Mouse (Mus musculus) testis, postnatal 14 days (tissue): ENCODE data around the gene Prrg2.
"Not testable (repeated sequence)": the region's sequence is repeated elsewhere in the genome, so short reads cannot be mapped to it uniquely, and the experiment has no call there.

ENCODE experiments used
- DNase-seq: peaks from one replicate; pipeline ENCODE4 v3.0.0; 2021; ENCODE audit warnings: low spot score

Prrg2 gene

DNA sequence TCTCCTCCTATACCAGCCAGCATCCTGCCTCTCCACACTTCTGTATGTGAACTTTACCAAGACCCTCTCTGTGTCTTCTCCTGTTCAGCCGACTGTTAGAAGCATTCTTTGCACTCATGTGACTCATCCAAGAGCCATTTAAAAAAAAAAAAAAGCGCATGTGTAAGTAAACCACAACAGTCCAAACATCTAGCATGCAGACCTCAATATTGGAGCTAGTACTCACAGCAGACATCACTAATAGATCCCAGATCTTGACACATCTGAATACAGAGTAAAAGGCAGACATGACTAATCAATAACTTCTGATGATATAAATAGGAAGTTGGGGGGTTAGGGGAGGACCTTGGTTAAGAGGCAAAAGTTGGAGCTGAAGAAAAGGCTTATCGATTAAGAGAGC, 26.8 kb downstream of the Prrg2 start:
- DNase-seq, result no peak

DNA sequence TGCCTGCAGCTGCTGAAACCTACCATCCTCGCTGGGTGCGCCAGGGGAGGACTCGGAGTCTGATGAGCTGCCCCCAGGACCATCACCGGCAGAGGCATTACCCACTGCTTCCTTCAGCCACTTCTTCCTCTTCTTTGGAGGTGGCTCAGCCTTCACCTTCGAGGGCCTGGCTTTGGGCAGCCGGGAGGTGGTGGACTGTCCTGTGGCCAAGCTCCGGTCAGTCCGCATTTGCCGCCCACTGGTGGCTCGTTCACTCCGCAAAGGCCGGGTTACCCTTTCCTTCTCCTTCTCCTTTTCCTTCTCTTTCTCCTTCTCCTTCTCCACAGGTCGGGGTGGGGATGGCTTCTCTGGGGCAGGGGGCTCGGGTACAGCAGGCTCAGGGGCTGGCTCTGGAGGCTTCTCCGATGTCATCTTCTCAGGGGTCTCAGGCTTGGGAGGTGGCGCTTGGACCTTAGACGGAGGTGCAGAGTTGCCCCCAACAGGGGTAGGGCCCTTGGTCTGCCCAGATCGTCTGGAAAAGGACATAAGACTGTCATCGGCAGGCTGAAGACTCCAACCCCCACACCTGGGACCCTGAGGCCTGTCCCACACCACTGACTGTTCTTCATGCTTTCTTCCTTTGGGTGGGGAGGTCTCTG, 28.6 kb downstream of the Prrg2 start:
- DNase-seq, result no peak

DNA sequence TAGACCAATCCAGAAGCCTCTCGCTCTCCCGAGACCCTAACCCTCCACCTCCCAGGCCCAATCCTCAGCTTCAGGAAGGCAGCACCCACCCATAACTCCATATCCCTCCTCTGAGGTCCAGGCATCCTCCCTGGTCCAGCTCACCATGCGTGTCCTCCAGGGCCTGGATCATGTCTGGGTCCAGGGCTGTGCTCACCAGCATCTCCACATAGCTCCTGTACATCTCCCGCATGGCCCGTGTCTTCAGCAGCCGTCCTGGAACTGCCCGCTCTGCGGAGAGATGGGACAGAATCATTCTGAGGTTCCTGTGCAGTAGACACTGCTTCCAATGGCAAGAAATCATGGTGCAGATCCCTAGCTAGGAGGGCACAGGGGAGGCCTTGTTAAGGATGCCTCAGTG, 31.6 kb downstream of the Prrg2 start:
- DNase-seq, result no peak

DNA sequence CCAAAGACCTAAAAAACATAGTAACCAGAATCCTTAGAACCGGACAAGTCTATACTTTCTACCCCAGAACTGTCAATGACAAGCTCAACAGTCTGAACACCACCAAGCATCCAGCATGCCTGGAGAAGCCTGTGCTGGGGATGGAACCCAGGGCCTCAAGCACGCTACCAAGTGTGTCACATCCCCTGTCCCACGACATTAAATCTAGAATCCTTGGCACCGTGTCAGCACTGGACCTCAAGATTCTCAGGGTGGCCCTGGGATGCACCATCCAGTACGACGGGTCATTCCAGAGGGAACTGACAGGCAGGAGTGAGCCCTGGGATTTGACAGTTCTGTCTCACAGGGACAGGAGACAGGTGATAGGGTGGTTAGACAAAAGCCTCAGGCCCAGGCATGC, 32.5 kb downstream of the Prrg2 start:
- DNase-seq, result no peak

DNA sequence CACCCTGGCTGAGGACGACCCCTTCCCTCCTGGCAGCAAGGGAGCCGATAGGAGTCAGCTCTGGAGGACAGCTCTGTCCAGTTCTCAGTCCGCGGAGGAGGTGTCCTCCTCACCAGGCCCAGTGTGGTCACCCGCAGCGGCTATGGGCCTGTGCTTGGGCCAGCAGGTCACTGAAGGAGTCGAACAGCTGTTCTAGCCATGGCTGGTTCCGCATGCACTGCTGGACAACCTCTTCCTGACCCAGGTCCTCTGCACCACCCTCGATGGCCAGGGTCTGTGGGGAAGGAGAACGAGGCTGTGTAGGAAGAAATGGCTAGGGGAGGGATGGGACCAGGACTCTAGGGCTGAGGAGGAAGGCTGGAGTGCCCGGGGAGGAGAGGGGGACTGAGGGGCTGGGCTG, 34.1 kb downstream of the Prrg2 start:
- DNase-seq, result no peak

DNA sequence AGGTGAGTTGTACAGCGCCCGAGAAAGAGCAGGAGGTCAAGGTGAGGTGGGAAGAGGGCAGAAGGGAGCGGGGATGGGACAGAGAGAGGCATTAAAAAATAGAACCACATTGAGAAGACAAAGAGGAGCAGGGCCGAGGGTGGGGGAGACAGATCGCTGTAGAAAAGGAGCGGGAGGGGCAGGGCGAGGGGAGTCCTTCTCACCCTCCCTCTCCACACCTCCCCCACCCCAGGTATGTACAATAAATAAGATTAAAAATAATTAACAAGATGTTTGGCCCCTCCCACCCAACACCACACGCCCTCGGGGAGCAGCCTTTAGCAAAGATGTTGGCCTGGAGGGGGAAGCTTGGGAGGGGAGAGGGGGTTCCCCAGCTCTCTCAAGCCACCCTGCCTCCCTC, 34.7 kb downstream of the Prrg2 start:
- DNase-seq, result no peak

DNA sequence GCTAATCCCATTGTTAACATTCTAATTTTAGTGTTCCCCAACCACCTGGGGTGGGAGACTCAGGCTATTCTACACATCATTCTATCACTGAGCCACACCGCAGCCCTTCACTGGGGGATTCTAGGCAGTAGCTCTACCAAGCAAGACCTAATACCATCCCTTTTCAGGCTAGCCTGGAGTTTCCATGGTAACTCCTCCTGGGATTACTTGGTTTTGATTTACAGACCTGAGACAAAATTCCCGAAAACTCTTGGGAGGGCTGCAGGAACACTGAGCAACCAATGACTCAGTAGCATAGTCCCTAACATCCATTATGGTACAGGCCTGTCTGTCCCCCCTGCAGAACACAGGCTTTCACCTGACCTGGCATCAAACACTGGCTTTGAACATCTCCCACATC, 36.2 kb downstream of the Prrg2 start:
- no peak for DNase-seq

DNA sequence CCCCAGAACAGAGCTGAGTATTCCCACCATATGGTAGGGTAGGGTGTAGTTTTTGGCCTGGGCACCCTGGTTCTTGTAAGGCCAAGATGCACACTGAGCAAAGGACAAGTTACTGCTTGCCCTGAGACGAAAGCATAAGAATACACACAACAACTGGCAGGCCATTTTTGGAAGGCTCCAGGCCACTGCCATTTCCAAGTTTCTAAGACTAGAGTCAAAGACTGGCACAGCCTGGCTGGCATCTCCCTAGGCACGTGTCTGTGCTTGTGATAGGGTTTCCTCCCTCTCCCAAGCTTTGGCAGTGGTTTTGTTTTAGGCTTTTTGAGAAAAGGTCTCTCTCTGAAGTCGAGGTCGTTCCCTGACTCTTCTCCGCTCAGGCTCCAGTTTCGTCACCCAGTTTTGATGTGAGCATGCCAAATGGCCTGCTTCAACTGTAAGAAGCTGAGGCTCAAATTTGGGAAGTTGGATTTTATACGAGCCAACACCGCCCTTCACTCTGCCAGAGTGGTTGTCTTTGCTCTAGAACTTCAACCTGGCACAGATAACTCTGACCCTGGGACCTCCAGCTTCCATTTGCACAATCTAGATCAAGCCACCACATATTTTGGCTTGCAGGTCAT, 36.8 kb downstream of the Prrg2 start:
- DNase-seq, result no peak

DNA sequence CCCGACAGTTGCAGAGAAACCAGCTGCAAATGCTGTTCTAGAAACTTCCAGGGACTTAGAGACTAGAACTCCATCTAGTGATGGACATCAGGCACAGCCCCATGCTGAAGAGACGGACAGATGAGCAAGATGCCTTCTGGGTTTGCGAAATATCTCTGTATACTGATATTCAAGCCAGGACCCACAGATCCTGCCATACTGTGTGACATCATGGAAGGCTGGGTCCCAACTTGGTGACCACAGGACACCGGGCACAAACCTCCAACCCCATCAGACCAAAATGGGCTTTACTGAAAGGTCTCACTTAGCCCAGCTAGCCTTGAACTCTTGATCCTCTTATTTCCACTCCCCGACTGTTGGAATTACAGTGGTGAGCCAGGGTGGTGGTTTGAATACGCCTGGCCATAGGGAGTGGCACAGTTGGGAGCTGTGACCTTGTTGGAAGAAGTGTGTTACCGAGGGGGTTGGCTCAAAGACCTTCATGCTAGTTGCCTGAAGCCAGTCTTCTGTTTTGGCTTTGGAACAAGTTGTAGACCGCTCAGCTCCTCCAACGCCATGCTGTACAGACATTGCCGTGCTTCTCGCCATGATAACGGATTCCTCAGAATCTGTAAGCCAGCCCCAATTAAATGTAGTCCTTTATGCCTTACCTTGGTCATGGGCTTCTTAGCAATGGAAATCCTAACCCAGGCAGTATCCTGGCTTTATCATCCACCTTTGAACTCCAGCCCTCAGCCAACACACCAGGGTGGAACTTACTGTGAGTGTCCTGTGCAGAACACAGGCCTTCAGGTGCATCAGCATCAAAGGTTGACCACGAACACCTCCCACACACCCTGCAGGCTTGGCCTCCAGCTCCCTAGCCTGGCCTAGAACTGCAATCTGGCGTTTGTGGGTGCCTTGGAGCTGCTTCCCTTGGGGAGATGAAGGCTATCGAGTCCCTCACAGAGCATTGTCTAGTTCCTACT, 37.9 kb downstream of the Prrg2 start:
- DNase-seq, result no peak

DNA sequence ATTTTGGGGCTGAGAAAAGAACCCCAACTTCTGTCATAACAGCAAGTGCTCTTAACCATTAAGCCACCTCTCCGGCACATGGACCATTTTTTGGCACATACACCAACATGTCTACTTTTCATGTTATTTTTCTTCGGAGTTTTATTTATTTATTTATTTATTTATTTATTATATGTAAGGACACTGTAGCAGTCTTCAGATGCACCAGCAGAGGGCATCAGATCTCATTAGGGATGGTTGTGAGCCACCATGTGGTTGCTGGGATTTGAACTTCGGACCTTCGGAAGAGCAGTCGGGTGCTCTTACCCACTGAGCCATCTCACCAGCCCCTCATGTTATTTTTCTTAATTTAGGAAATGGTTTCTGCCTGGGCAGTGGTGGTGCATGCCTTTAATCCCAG, 38.8 kb downstream of the Prrg2 start:
- not testable (repeated sequence) for DNase-seq

DNA sequence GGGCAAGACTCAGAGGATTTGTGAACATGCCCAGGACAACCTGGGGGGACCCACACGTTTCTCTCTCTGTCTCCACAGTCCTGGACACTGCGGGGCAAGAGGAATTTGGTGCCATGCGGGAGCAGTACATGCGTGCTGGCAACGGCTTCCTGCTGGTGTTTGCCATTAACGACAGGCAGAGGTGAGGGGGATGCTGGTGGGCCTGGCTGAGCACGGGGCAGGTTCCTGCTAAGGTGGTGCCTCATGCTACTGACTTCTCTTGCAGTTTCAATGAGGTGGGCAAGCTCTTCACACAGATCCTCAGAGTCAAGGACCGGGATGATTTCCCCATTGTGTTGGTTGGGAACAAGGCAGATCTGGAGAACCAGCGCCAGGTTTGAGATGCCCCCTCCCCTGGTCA, 42.3 kb downstream of the Prrg2 start:
- DNase-seq, result no peak

DNA sequence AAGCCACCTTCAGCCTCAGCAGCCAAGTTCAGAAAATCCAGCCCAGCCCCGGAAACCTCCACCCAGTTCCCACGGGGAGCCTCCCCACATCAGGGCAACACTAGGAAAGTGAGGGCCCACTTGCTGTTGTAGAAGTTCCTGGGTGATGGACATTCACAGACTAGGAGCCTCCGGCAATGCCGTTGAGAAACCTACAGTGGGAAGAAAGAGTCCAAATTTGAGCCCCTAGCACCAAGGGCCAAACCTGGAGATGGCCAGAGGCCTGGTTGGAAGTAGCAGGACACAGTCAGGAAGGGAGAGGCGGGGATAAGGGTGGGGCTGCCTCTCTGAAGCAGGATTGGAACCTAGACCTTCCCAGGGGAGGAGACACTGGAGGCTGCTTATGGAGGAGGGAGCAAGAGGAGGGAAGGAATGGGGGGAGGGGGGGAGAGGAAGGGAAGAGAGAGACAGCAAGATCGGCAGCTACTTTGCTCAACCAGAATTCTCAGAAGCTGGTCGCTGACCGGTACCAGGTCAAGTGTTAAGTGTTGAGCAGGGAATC, 43.4 kb downstream of the Prrg2 start:
- DNase-seq, result peak; percentile 69

DNA sequence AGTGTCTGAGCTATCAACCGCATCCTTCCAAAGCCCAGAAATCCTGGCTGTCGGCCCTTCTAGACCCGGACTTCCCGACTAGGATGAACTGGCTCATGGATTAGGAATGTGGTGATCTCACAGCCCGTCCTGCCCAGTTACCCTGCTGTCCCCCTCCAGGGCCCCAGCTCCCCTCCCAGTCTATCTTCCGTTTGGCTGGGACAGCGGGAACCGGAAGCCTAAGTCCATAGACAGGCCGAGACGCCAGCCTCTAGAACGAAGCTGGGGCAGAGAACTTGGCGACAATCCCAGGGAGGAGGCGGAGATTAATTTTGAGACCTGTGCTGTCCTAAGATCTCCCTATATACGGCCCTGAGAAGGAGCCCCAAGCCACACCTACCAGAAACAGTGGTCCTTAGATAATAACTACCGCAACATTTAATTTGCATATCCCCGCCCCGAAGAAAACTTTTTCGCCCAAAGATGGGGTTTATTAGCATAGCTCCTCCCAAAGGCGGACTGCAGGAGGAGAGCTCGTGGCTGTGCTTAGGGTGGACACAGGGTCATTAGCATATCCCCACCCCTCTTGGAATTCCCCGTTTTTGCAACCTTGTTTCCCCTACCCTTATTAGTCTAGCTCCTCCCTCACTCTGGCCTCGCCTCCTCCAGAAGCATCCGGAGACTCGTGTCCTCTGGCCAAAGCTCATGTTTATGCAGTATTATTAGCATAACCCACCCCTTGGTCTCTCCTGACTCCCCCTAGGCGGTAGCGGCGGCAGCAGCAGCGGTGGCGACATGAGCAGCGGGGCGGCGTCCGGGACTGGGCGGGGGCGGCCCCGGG, 45.0 kb downstream of the Prrg2 start, which contains the start of gene Rras:
Gene Rras (plus strand): TSS at position 720 of the 820 bp plus-strand sequence.
- DNase-seq, result peak; percentile 96

DNA sequence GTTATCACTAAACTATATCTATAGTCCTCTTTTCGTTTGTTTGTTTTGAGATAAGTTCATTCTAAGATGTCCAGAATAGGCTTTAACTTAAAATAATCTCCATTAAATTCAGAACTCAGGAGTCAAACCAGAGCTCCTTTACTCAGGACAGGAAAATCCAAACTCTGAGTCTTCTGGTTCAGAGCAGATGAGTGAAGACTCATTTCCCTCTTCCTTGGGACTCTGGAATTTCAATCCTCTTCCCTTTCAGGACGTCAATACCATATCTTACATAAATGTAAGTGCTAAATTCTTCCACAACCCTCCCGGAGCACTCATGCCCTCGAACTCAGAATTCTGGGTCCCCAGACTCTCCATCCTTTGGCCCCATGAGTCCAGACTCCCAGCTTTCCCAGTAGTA, 45.7 kb downstream of the Prrg2 start:
- DNase-seq, result no peak

DNA sequence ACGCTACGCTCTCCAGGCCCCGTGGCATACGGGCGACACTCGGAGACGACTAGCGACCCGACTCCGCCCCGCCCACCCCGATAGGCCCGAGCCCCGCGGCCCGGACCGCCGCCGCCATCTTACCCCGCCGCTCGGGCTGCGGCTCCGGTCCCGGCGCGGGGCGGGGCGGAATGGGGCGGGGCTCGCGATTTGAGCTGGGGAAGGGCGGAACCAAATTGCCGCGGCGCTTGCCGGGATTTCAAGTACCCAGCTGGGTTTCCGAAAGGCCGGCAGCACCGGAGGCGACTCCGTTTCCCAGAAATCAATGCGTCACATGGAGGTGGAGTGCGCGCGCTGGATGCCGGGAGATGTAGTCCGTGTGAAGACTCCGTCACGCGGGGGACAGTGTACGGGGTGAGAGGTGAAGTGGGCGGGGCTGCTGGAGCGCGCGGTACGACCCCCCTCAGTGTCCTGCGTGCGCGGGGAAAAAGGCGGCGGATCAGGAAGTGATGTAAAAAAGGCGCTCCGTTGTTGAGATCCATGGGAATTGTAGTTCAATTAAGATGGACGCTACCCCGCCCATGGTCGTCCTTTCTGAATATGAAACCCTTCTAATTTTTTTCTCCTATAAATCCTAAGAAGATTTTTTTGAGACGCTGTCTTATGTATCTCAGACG, 46.4 kb downstream of the Prrg2 start, which contains the start of gene Scaf1:
Gene Scaf1 (minus strand): TSS at position 407 of the 656 bp plus-strand sequence.
- DNase-seq, result peak; percentile 100

DNA sequence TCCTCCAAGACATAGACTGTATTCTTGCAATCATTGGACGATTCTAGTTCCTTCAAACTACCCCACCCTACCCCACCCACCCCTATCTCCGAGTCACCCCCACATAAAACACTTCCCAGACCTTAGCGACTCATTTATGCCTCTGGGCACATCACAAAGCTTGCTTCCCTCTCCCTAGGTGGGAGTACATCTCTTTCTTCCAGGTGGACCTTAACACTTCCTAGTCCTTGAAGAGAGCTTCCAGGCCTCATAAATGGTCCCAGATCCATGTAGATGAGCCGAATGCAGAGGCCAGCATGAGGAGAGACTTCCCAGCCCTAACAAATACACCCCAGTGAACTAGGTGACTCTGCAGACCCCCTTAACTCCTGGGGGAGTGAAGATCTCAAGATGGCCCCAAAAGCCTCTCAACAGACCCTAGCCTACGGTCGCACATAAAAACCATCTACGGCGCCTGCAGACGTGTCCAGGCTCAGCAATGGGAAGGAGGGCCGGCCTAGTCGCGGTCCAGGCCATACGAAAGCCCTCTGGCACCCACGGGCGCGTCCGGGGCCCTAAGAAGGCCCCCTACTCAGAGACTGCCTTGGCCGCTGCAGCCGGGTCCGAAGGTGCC, 47.0 kb downstream of the Prrg2 start:
- no peak for DNase-seq

DNA sequence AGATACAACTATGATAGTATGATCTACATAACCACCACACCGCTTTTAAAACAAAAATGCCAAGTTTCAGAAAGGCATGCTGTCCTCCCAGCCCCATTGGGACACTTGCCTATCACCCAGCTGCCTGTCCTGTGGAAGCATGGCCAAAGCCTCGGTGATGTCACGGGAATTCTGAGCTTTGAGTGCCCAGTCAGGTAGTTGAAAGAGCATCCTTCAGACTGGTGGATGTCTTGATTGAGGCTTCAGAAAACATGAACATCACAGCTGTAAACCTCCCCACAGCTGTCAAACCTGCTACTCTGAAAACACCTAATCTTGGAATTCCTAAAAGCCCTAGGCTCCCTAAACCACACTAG, 48.4 kb downstream of the Prrg2 start:
- no peak for DNase-seq

DNA sequence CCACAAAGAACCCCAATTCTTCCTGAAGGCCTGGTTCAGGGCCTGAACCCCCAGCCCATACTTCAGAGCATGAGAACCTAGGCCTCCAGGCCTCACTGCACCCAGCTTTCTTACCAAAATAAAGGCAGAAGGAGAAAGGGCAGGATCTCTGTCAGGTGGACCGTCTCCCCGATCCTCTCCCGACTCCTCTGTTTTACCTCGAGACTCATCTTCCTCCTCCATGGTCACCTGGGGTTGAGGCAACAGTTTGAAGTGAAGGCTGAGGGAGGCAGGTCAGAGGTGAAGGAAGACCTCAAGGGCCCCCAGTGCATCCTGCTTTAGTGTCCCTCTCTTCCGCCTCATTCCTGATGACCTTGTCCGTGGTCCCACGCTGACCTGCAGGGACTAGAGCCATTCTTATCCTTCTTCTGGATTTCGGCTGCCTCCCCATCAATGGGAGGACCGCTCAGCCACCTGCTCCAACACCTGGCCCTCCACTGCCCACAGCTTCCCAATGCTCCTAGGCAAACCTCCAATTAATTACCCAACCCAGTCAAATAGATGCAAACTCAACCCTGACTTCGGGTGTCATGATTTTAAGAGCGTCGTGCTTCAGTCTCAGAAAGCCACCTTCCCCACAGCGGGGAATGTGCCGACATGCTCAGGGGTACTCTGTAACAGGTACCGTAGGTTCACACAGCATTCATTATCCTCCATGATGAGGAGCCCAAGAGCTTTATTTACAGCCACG, 48.9 kb downstream of the Prrg2 start:
- no peak for DNase-seq

DNA sequence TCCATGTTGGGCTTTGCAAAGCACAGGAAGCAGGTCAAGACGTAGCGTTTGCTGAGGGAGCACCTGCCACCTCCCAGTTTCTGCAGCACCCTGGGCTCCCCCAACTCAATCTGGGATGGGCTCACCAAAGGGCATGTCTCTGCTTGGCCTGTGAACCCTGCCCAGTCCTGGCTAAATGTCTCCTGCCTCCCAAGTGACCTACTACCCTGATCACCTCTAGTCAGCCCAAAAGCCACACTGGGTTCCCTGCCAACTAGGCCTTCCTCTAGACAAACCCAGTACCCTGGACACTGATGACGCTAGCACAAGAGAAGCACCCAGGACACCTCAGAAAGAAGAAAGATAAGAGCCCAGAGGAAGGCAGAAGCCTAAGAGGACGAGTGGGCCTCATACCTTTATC, 49.7 kb downstream of the Prrg2 start:
- no peak for DNase-seq

DNA sequence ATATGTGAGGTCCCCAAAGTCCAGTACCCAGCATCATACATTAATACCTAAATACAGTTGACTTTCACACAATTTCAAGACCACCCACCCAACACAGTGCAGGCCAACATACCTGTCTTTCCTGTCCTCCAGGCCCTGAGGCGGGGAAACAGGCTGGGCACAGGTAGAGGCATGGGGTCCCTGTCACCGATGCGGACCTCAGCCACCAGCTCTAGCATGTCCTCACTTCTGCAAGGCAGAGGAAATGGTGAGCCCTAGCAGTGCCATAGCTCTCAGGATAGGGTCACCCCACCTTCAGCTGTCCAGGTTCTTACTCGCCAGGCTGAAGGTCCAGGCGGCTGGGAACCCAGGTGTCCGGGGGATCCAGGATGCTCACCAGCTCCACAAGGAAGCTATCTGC, 50.5 kb downstream of the Prrg2 start:
- DNase-seq, result no peak
